Mouse (Mus musculus): Measurements from ENCODE around the gene A530064D06Rik. TPM values are rescaled to one million over a fixed set of nuclear protein-coding genes. Genes with fewer than 3 reads are reported as not detected.

Gene A530064D06Rik
- total and polyA plus RNA-seq, 3 experiments, result 0.27 TPM; not detected in 2

Other genes with a start within 250 kb of the A530064D06Rik start
- gene Foxp4, start 242.6 kb downstream of the A530064D06Rik start, total RNA-seq (2014; fragmentation: Nextera tagmentation), result 20.2 and 21.6 TPM in 2 replicates
- gene Foxp4, start 242.6 kb downstream of the A530064D06Rik start, total RNA-seq (2017), result 0.93 and 1.0 TPM in 2 replicates
- gene Foxp4, start 242.6 kb downstream of the A530064D06Rik start, polyA plus RNA-seq (2012), result 54.1 and 64.6 TPM in 2 replicates
- not detected in 2 replicates for gene 1700122O11Rik, start 129.0 kb downstream of the A530064D06Rik start, total RNA-seq (2014; fragmentation: Nextera tagmentation)
- not detected in 2 replicates for gene 1700122O11Rik, start 129.0 kb downstream of the A530064D06Rik start, total RNA-seq (2017)
- not detected in 2 replicates for gene 1700122O11Rik, start 129.0 kb downstream of the A530064D06Rik start, polyA plus RNA-seq (2012)
- gene 1700067P10Rik, start 78.0 kb downstream of the A530064D06Rik start, total RNA-seq (2014; fragmentation: Nextera tagmentation), result not detected in 2 replicates
- 0.11 TPM in 1 of 2 replicates, not detected in the other for gene 1700067P10Rik, start 78.0 kb downstream of the A530064D06Rik start, total RNA-seq (2017)
- gene 1700067P10Rik, start 78.0 kb downstream of the A530064D06Rik start, polyA plus RNA-seq (2012), result not detected in 2 replicates
- not detected in 2 replicates for gene 9830107B12Rik, start 21.0 kb downstream of the A530064D06Rik start, total RNA-seq (2014; fragmentation: Nextera tagmentation)
- 0.29 and 0.38 TPM in 2 replicates for gene 9830107B12Rik, start 21.0 kb downstream of the A530064D06Rik start, total RNA-seq (2017)
- not detected in 2 replicates for gene 9830107B12Rik, start 21.0 kb downstream of the A530064D06Rik start, polyA plus RNA-seq (2012)
- gene Trem1, start 65.5 kb upstream of the A530064D06Rik start, total RNA-seq (2014; fragmentation: Nextera tagmentation), result not detected in 2 replicates
- gene Trem1, start 65.5 kb upstream of the A530064D06Rik start, total RNA-seq (2017), result 0.05 and 0.06 TPM in 2 replicates
- not detected in 2 replicates for gene Trem1, start 65.5 kb upstream of the A530064D06Rik start, polyA plus RNA-seq (2012)
- not detected in 2 replicates for gene Trem3, start 80.5 kb upstream of the A530064D06Rik start, total RNA-seq (2014; fragmentation: Nextera tagmentation)
- gene Trem3, start 80.5 kb upstream of the A530064D06Rik start, total RNA-seq (2017), result not detected in 2 replicates
- not detected in 2 replicates for gene Trem3, start 80.5 kb upstream of the A530064D06Rik start, polyA plus RNA-seq (2012)
- 2.3 TPM in 1 of 2 replicates, not detected in the other for gene Treml4, start 97.0 kb upstream of the A530064D06Rik start, total RNA-seq (2014; fragmentation: Nextera tagmentation)
- 1.4 and 2.2 TPM in 2 replicates for gene Treml4, start 97.0 kb upstream of the A530064D06Rik start, total RNA-seq (2017)
- 0.22 and 0.33 TPM in 2 replicates for gene Treml4, start 97.0 kb upstream of the A530064D06Rik start, polyA plus RNA-seq (2012)
- 84.3 and 99.8 TPM in 2 replicates for gene Treml2, start 132.2 kb upstream of the A530064D06Rik start, total RNA-seq (2014; fragmentation: Nextera tagmentation)
- gene Treml2, start 132.2 kb upstream of the A530064D06Rik start, total RNA-seq (2017), result 63.4 and 71.0 TPM in 2 replicates
- gene Treml2, start 132.2 kb upstream of the A530064D06Rik start, polyA plus RNA-seq (2012), result 14.3 and 15.6 TPM in 2 replicates
- 1.0 and 1.7 TPM in 2 replicates for gene B430306N03Rik, start 148.9 kb upstream of the A530064D06Rik start, total RNA-seq (2014; fragmentation: Nextera tagmentation)
- gene B430306N03Rik, start 148.9 kb upstream of the A530064D06Rik start, total RNA-seq (2017), result 0.87 and 0.93 TPM in 2 replicates
- gene B430306N03Rik, start 148.9 kb upstream of the A530064D06Rik start, polyA plus RNA-seq (2012), result 0.20 and 0.21 TPM in 2 replicates
- 0.44 and 2.3 TPM in 2 replicates for gene Trem2, start 179.1 kb upstream of the A530064D06Rik start, total RNA-seq (2014; fragmentation: Nextera tagmentation)
- 0.60 and 0.87 TPM in 2 replicates for gene Trem2, start 179.1 kb upstream of the A530064D06Rik start, total RNA-seq (2017)
- gene Trem2, start 179.1 kb upstream of the A530064D06Rik start, polyA plus RNA-seq (2012), result 1.0 and 1.3 TPM in 2 replicates
- not detected in 2 replicates for gene Treml1, start 192.6 kb upstream of the A530064D06Rik start, total RNA-seq (2014; fragmentation: Nextera tagmentation)
- 6.7 and 7.2 TPM in 2 replicates for gene Treml1, start 192.6 kb upstream of the A530064D06Rik start, total RNA-seq (2017)
- gene Treml1, start 192.6 kb upstream of the A530064D06Rik start, polyA plus RNA-seq (2012), result 0.34 and 0.65 TPM in 2 replicates
- 193 and 203 TPM in 2 replicates for gene Nfya, start 242.6 kb upstream of the A530064D06Rik start, total RNA-seq (2014; fragmentation: Nextera tagmentation)
- 22.5 and 27.4 TPM in 2 replicates for gene Nfya, start 242.6 kb upstream of the A530064D06Rik start, total RNA-seq (2017)
- gene Nfya, start 242.6 kb upstream of the A530064D06Rik start, polyA plus RNA-seq (2012), result 41.1 and 43.3 TPM in 2 replicates
- gene Oard1, start 242.7 kb upstream of the A530064D06Rik start, total RNA-seq (2014; fragmentation: Nextera tagmentation), result 34.3 and 39.8 TPM in 2 replicates
- gene Oard1, start 242.7 kb upstream of the A530064D06Rik start, total RNA-seq (2017), result 83.4 and 91.3 TPM in 2 replicates
- gene Oard1, start 242.7 kb upstream of the A530064D06Rik start, polyA plus RNA-seq (2012), result 3.5 and 5.0 TPM in 2 replicates

All from G1E (cell line).